Mouse (Mus musculus) thymus, adult 18-20 months (tissue): ENCODE data around the gene Dgkd.
A peak's percentile ranks its signal among the peaks of the same experiment; 100 is the strongest.

Experiments used
- DNase-seq, 2 experiments: peaks; one replicate each; pipeline ENCODE4 v3.0.0; 2022; ENCODE audit warnings: mixed read lengths in 2 of 2

Dgkd gene

GRCm38 (mm10) chr1:87849278-87849677 is 3.8 kb upstream of the Dgkd start:
- no peak for DNase-seq

- DNase-seq: no peak
These were observed 1.7 kb upstream of the Dgkd start for GRCm38 (mm10) chr1:87851344-87851743.

GRCm38 (mm10) chr1:87852081-87852790 is 851 bp upstream of the Dgkd start:
- DNase-seq: no peak

DNA sequence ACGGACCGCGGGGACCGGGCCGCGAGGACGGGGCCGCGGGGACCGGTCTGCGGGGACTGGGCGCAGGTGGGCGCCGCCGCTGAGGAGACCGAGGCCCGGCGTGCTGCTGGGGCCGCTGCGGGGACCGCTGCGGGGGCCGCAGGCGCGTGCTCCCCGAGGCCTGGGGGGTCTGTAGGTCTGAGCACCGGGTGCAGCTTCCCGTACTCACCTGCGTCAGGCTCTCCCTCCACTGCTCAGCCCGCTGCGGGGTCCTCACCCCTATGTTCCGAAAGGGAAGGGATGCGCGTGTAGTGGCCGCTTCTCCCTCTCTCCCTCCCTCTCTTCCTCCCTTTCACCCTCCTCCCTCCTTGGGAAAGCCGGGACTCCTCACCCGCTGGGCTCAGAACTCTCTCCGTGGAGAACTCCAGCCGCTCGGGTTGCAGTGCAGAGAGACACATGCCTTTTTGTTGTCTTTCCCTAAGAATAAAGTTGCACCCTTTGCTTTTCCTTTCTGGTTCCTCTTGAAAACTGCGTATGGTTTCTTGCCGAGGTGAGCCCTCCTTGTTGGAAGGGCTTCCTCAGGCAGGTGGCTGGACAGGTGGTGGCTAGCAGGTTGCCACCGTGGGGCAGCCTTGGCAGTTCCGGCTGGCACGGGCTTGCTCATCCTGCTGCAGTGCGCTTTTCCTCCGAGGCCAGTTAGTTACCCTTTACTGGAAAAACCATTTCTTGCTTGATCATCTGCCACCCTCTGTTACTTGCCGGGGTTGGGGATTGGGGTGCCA is 694 bp downstream of the Dgkd start:
- peak in 1 of 2 experiments; percentile 54 for DNase-seq

DNA sequence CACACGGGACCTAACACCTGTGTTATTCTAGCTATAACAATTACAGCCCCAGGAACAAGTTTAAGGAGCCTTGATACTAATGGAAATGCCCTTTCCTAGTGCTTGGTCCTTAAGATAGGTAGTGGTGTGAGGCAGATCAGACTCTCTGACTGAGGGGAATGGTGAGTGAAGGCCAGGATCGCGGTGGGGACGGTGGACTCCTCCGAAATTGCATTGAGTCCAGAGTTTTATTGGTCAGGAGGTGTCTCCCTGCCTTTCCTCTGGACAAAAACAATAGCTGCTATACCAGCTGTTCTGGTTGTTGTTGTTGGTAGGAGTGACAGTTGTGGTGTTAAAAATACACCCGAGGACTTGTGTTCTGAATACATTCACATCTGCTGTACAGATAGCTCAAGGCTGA is 1.3 kb downstream of the Dgkd start:
- no peak for DNase-seq

DNA sequence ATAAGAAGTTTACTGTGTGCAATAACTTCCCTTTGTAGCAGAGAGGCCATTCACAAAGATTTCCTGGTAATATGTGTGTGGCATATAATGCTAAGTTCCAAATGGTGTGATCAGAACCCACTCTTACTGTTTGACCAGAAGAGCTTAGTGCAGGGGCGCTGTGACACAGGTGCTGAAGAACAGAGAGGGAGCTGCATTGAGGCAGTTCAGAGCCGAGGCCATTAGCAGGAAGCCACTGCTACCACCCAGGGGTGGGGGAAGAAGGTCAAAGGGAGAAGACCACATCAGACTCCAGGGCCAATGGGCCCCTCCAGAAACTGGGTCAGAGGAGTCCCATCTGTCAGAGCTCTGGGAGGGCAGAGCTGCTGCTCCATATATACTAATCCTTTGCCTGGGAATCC is 1.8 kb downstream of the Dgkd start:
- peak in 1 of 2 experiments; percentile 76 for DNase-seq

DNA sequence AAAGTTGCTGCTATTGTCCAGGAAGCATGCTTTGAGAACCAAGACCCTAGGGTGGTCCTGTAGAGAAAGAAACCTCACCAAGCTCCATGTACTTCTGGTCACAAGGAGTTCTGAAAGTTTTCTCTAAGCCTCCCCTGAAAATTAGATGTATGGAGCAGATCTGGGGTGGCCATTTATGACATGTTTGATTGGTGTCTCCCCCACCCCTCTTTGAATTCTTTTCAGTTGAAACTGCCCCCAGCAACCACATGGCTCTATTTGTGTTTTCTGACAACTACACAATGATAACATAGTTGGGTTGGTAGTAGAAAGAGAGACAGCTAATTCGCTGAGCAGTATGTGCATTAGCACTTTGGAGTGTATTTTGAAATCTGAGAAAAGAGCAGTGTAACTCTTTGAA is 2.4 kb downstream of the Dgkd start:
- DNase-seq: no peak

DNA sequence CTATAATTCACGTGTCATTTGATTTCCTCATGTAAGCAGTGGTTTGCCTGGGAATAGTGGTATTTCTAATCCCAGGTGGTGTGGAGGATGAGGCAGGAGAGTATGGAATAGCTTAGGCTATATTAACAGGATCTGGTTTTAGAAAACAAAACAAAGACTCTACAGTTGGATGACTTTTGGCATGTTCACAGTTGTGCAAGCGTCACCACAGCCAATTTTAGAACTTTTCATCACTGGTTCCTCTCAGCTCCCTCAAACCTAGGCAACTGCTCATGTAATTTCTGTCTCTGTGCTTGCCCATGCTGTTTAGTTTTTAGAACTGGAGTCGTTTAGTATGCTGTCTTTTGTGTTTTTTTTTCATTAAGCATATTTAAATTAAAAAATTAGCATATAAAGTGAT is 3.7 kb downstream of the Dgkd start:
- DNase-seq: no peak

DNA sequence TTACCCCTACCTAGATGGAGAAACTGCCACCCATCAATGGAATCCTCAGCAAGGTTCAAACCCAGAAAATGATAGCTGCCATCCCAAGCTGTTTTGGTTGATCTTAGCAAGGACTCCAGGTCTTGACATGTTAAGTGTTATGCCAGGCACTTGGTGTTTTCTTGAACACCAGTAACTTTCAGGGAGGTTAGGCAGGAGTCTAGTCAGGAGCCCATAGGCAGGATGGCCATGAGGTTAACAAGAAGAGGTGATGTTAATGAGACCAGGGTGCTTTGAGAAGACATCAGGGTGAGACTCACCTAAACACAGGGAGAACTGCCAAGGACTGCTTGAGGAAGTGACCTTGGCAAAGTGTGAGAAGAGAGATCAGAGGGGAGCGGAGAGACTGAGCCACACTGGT is 4.9 kb downstream of the Dgkd start:
- DNase-seq: no peak

DNA sequence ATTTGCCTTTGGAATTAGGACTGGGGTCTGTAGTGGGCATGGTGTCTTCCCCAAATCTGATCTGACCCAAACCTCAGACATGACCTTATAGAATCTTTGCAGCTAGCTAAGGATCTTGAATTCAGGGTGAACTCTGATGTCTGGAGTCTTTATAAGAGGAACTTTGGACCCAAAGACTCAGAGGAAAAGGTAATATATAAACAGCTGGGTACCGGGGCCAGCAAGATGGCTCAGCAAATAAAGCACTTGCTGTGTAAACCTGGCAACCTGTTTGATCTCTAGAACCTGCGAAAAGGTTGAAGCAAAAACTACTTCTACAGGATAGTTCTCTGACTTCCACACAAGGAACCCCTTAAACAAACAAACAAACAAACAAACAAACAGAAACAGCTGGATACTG is 5.4 kb downstream of the Dgkd start:
- no peak for DNase-seq

DNA sequence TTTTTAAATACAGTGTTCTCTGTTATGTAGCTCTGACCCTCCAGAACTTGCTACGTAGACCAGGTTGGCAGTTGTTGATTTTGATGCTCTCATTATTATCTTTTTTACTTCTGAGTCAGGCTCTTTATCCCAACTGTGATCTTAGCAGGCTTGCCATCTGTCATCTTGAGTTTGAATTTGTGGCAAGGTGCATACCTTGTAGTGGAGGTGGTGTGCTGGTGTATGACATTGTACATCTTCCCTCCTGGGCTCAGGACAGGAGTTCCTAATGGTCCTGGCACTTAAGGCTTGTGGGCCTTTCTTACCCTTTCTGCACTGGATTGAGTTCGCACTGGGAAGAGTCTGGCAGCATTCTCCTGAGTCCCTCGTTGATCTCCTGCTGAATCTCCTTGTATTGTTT is 10.5 kb downstream of the Dgkd start:
- DNase-seq: no peak

GRCm38 (mm10) chr1:87864889-87865288 is 11.8 kb downstream of the Dgkd start:
- no peak for DNase-seq

GRCm38 (mm10) chr1:87866672-87867071 is 13.6 kb downstream of the Dgkd start:
- DNase-seq: peak in 1 of 2 experiments; percentile 44

- DNase-seq: no peak
These were observed 18.5 kb downstream of the Dgkd start for GRCm38 (mm10) chr1:87871546-87871945.

GRCm38 (mm10) chr1:87873081-87873480 is 20.0 kb downstream of the Dgkd start:
- DNase-seq: no peak

DNA sequence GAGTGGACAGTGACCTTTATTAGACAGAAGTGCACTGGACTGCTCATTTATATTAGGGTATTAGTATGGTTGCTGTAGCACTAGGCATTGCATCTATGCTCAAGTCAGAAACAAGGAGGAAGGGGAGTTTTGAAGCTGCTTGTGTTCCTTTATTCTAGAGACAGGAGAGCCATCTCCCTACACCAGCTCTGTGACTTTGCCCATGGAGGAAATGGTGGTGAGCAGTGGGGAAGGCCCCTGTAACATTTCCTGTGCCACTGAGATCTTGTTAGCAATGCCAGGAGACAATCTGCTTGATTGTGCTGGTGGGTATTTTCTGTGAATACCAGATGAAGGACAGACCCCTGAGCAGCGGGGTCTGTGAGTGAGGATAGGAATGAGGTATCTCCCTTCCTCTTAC is 23.0 kb downstream of the Dgkd start:
- DNase-seq: no peak

GRCm38 (mm10) chr1:87877552-87878283 is 24.6 kb downstream of the Dgkd start:
- peak in 1 of 2 experiments; percentile 41 for DNase-seq

DNA sequence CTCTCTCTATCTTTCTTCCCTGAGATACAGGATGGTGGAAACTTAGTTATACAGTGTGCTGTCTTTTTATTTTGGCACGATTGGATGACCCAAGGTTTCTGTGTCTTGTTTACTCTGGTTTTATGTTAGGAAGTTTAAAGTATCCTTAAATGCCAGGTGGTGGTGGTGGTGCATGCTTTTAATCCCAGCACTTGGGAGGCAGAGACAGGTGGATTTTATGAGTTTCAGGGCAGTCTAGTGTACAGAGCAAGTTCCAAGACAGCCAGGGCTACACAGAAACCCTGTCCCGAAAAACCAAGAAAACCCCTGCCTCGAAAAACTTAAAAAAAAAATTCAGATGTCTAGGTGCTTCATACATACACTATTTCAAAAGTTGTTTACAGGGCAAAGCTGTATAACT is 25.9 kb downstream of the Dgkd start:
- DNase-seq: no peak

DNA sequence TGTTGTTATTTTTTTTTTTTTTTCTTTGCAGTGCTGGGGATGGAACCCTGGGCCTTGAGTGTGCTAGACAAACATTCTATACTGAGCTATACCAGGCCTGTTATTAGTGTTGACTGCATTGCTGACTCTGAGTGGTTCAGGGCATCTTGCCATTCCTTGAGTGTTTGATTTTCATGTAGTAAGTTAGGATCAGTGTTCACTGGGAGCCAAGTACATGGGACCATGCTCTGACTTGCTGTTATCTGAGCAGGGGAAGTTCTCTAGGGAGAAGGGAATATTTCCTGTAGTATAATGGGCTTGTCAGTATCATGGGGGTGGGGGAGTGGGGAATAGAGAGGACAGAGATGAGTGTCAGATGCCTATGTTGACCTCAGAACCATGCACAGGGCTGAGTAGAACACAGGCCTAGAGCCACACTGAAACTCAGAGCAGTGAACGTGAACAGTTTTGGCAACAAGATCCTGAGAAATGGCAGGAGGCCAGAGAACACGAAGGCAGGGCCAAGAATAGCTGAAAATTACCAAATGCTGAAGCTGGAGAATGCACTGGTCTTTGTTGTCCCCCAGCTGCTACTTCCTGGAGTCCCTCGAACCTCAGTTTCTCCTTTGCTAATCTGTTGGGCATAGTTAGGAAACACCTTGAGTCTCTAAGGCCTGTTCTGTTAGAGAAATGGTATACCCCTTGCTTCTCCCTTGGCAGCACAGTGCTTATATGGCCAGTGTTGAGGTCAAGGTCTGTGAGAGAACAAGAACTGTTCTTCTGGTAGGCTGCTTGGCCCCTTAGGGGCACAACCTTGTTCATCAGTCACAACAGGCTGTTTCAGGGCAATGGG is 26.6 kb downstream of the Dgkd start:
- DNase-seq: no peak

- no peak for DNase-seq
These were observed 27.2 kb downstream of the Dgkd start for GRCm38 (mm10) chr1:87880326-87880627.

DNA sequence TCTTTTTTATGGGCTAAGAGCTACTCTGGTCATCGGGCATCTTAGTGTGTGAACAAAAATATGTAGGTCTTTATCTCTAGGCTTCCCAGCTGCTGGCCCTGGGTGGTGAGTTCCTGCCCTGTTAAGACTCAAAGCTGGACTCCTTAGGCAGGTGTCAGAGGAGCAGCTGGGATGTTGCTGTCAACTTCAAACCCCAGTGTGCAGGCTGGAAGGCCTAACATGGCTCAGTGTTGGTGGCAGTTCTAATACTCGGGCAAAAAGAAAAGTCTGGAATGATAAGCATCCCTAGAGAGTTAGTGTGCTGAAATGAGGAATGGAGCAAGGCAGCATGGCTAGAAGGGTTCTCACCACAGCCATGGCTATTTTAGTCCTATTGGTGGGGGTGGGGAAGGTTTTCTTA is 27.8 kb downstream of the Dgkd start:
- no peak for DNase-seq

GRCm38 (mm10) chr1:87881726-87882125 is 28.6 kb downstream of the Dgkd start:
- DNase-seq: no peak

DNA sequence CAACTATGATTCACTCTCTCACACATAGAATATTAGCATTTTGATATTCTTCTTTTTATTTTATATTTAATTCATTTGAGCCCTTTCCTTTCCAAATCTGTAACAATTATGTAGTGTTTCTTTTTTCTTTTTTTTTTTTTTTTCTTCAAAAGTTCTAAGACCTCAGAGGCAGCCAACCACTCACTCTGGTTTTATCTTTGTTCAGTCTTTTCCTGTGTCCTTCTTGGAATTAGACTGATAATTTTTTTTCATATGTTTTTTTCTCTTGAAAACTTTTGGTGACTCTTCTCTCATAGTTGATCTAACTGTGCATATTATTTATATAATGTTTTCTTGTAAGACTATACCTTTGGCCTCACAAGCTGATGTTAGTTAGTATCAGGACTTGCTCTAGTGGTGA is 29.5 kb downstream of the Dgkd start:
- DNase-seq: no peak
